Mouse (Mus musculus) adrenal gland, postnatal 14 days (tissue): ENCODE measurements around the gene Cbarp. TPM values are rescaled to one million over a fixed set of nuclear protein-coding genes. Genes with fewer than 3 reads are reported as not detected.

Experiments used
- DNase-seq: peaks from one replicate; pipeline ENCODE4 v3.0.0; 2021; ENCODE audit warnings: mixed read lengths
- total RNA-seq: library from RNA; stranded (reverse); gene quantifications from 2 replicates; pipeline ENCODE4 v1.2.3, GENCODE M21; 2021

Gene Cbarp
- total RNA-seq, 1 experiment from 2014 or later, result 137 TPM

DNA sequence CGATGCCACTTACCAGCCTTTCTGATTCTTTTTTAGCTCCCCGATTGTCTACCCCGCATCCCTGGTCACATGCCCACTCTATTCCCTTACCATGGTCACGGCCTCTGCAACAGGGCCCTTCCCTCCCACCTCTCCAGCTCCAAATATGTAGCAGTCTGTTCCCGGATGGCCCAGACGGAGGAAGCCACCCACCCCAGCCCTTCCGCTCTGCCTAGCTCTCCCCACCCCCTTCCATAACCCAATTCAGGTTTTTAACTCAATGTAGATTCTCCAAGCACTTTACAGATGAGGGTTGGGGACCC is 16.1 kb upstream of the Cbarp start:
- peak; percentile 49 for DNase-seq

DNA sequence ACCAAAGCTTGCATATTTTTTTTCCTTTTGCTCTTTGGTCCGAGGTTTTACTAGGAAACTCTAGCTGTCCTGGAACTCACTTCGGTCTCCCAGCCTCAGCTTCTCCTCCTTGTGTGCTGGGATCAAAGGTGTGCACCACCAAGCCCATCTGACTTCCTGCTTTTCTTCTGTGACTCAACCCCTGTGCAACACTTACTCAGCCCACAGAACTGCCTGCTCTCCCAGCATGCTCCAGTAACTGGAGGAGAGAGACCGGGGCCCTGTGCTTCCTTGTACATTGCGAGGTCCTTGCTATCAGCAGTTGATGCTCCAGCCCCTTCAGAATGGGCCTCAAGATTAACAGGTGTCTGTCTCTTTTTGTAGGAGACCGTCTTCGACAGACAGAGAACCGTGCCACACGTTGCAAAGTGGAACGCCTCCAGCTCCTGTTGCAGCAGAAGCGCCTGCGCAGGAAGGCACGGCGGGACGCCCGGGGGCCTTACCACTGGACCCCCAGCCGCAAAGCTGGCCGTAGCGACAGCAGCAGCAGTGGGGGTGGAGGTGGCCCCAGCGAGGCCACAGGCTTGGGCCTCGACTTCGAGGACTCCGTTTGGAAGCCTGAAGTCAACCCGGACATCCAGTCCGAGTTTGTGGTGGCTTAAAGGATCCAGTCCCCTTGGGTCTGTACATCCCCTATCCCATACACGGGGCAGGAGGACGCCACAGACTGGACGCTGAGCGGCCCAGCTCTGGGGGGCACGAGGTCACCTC is 15.5 kb upstream of the Cbarp start:
- DNase-seq, result no peak

DNA sequence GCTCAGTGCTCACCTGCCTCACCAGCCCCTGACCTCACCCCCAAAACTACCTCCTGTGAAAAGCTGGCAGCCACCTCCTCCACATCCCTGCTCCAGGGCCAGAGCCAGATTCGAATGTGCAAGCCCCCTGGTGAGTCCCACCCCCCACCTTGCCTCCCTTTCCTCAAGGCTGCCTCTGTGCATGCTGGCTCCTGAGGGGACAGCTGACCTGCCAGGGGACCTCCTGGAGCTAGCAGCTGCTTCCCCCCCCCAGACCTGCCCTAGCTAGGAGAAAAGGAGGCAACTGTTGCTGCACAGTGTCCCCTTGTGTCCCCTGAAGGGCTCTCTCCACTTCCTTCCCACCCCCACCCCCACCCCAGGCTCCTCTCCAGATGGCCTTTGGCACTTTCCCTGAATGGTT is 14.6 kb upstream of the Cbarp start:
- no peak for DNase-seq

DNA sequence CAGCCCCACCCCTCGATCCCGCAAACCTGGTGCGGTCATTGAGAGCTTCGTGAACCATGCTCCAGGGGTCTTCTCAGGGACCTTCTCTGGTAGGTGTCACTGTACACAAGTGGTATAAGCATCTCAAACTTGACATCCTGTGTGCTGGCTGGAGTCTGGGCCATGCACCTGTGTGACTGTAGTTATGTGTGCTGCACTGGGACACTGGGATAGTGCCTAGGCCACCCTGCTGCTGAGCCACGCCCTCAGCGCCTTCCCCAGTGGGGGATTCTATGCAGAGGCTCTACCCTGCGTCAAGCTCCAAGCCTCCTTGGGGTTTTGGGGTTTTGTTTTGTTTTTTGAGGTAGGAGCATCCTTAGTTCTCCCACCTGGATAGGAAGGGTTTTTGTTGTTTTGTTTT is 13.7 kb upstream of the Cbarp start:
- no peak for DNase-seq

DNA sequence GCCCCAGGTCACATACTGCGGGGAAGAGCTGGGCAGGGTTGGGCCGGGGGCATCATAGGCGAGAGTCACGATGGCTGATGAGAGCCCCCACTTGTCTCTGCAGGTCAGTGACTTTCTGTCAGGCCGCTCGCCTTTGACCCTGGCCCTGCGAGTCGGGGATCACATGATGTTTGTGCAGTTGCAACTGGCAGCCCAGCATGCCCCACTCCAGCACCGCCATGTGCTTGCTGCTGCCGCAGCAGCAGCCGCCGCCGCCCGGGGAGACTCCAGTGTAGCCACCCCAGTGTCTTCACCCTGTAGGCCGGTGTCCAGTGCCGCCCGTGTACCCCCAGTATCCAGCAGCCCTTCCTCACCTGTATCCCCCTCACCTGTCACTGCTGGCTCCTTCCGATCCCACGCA is 13.1 kb upstream of the Cbarp start:
- DNase-seq, result no peak

DNA sequence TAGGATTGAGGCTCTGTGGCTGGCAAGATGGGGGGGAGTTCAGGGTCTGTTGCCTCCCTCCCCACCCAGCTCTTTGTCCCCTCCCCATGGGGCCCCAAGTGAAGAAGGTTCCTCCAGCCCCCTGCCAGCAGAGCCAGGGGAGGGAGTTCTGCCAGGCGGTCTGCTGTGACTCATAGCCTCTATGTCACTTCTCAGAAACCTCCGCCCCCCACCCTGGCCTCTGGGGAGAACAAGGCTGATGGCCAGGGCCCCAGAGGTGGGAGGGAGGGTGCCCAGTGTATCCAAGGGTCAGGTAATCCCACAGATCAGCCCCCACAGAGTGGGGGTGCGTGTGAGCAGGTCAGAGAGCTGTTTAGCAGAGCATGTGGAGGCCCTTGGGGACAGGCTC is 12.2 kb upstream of the Cbarp start:
- DNase-seq, result peak; percentile 91

DNA sequence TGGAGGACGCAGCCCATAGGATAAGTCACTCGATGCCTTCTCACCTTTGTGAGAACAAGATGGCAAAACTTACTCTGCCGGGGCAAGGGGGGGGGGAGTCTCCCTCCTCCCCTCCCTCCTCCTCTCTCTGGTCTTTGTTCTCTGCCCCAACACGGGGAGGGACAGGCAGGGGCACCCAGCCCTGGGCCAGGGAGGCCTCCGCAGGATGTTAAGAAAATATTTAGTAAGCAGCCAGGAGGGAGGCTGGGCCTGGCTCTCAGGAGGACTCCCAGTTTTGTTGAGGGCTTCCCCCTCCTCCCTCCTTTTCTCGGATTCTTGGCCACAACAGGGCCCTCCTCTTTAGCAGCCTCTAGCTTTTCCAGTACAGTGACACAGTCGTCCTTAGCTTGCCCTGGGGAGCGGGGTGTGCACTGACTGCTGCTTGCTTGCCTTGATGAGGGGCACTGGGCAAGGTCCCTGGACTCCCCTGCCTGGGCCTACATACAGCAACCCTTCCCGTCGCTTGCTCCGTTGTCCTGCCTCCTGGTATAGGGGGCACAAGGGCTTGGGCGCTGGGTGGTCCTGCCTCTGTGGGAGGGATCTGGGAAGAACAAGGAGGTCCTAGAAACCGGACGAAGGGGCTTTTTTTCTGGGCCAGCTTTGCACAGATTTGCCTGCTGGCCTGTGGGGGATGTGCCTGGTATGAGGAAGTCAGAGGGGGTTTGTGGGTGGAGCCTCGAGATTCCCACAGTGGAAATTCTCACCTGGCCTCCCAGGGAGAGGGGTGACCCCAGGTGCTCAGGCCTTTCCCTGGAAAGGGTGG is 11.6 kb upstream of the Cbarp start:
- DNase-seq, result peak; percentile 78

DNA sequence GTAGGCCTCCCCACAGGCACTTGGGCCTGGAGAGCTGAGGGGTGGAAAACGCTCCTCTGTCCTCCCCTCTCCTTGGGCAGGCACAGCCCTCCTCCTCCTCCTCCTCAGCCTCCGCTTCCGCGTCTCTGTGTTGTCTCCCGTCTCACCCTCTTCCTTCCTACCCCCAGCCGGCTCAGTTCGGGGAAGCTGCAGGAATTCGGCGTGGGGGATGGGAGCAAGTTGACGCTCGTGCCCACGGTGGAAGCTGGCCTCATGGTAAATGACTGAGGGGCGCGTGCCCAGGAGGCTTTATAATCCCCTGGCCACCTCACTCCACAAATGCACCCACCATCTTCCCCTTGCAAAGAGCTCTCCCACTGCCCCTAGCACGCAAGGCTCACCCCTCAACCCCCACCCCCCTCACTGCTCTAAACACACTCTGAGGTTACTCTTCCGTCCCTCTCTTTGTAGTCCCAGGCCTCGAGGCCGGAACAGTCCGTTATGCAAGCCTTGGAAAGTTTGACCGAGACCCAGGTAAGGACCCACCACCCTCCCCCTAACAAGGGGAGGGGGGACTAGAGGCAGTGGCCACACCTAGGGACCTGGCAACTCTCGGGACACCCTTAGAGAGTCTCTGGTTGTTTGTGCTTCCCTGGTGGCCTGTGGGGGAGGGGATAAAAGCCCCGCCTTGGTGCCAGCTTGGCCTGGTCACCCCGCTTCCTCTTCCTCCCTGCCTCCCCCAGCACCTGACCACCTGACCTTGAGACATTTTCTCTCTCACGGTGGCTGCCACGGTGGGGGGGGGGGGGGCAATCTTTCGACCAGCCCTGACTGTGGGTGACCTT is 10.8 kb upstream of the Cbarp start:
- DNase-seq, result peak; percentile 83

DNA sequence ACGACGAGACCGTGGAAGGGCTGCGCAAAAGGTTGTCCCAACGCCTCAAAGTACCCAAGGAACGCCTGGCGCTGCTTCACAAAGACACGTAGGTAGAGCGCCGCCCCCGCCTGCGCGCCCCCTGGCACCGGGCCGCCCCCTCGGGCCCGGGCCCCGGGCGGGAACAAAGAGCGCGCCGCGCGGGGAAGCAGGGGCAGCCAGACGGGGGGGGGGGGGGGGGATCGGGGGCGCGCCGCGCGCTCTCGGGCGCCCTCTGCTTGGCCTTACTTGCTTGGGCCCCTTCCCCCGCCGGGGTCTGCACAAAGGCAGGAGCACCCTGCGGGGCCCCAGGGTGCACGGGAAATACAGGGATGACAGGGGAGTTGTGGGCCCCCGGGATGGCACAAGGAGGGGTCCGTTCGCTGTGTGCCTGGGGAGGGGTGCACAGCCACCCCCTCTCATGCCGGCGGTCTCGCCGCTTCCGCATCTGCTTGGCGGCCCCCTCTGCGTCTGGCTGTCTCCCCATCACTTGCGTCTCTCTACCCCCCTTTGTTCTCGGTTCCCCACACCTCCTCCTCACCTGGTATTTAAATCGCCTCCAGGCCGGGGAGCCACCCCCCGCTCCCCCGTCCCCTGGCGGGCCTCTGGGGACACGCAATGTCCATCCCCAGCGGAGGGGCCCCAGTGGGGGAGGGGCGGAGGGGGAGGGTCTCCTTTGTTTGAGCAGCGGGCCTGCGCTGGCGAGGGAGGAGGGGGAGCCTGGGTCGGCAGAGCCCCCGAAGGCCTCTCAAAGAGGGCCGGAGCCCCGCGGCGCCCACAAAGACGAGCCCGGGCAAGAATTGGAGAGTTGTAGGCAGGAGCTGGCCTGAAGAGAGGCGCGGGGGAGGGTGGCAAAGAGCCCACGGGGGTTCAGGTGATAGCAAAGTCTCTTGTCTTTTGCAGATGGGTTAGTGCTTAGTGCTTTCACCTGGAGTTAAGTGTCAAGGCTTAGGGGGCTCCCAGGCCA is 9.9 kb upstream of the Cbarp start:
- DNase-seq, result peak; percentile 75

DNA sequence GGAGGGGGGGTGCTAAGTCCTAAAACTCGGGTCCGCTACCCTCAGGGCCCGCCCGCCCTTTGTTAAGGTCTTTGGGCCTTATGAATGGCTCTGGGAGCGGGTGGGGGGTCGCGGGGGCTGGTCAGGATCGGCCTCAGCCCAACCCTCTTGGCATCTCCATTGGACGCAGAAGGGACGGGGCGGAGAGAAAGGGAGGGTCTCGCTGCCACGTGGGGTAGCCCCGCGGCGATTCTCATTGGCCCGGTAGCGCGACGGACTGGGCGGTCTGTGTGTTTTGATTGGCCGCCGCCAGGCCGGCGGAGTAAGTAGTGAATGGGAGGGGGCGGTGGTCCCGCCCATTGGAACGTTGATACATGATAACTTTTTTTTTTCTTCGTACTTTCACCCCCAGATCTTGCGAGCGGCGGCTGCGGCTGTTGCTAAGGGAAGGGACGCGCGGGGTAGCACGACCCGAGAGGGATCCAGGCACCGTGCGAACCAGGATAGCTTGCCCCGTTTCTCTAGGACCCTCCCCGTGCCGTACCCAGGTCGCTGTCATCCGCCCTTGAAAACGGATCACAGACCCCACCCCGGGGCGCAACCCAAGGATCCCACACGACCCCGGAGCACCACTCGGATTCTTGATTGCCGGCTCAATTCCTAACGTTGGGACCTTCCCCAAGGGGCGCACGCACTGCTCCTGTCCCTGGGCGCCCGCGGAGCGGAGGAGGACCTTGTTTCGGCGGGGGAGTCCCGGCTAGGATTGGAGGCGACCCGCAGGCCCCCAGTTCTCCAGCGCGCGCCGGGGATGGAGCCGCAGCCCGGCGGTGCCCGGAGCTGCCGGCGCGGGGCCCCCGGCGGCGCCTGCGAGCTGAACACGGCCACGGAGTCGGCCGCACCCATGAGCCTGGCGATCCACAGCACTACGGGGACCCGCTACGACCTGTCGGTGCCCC is 8.9 kb upstream of the Cbarp start:
- DNase-seq, result peak; percentile 99

DNA sequence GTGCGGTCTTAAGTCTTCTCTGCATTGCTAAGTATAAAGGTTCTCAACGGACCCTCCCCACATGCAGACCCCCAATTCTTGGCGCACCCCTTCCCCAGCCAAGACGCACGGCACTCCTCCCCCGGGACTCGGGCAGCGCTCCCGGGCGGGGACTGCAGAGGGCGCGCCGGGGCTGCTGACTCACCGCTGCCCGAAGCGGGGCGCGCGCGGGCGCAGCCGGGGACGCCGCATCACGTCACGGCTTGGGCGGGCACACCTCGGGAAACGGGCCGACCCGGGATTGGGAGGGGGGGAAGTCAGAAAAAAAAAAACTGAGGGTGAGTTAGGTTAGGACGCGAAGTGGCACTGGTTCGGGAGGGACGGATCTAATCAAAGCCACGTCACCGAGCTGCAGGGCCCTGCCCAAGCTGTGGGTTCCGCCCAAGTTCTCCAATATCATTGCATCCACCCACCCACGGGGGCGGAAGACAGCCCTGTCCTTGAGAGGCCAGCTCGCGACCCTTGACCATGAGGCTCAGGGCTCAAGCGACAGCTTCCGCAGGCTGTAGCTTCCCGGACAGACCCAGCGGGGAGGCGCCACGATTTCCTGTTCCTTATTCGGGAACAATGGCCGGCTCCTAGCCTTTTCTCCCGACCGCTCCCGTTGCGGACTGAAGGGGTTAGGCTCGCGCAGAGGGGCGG is 8.1 kb upstream of the Cbarp start:
- DNase-seq, result peak; percentile 98

DNA sequence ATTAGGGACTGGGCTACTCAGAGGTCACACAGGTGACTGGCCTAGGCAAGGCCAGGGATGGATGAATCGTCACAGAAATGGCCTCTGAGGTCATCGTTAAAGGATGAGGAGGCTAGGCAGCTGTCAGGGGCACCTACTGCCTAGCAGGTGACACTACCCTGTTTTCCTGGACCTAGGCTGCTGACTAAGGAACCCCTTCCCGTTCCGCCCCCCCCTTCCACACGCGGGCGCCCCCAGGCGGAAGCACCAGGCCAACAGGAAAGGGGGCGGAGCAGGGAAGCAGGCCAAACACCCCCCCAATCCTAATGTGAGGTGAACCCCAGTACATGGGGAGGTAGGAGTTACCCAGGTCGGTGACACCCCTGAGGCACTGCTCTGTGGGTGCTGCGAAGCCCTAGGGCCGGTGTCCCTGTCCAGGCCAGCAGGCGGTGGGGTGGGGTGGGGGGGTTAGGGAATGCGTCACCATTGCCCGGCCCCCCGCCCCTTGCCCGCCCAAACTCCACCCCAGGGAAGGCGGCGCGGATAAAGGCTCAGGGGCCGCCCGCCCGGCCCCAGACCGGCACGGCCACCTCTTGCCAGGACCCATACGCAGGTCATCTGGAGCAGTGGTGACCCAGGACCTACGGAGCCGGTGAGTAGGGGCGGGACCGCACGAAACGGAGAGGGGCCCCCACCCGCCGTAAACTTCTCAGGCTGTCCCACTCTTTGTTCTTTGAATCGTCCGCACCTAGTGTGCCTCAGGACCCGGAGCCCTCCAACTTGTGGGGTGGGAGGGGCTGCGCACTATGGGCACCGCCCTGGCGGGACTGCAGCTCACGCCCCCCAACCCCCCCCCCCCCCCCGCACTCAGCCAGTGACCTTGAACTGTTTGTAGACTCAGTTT is 7.3 kb upstream of the Cbarp start, which contains the start of gene Midn:
TSS of gene Midn (plus strand) at position 554 of the 883 bp plus-strand sequence.
- peak; percentile 93 for DNase-seq

DNA sequence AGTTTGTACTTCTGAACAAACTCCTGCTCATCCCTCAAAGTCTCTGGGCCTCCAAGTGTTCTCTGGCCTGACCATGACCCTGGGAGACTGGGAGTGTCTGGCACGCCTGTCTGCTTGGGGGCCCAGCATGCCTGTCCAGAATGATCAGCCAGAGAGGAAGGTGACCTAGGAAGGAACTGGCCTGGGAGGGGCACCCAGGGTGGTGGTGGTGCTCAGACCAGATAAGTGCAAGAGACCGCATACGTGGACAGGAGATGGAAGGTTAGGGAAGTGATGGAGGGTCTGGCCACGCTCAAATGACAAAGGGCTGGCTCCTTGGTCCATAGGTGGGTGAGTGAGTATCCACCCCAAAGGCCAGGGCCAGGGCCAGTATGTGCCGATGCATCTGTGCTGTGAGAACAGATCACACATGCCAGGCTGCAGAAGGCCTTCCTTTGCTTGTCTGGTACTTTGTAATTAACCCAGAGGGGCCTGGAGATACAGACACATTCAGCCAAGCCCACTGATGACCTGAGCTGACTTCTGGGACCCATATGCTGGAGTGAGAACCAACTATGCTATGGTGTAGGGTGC is 6.6 kb upstream of the Cbarp start:
- DNase-seq, result no peak

DNA sequence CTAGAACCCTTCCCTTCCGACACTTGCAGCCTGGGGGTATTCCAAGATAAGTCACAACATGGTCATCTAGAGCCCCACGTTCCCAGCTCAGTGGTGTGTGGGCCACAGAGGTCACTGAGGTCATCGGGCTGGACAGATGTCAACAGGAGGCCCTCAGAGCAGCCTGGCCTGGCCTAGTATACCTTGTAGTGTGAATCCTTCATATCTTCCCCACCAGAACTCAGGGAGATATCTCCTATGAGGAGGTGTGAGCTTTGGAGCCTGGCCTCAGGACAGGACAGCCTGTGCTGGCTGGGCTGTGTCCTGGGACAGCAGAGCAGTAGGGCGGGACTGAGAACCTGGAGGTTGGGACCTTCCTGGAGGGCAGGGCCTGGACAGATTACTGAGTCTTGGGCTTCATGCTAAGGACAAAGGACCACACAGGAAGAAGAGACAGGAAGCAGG is 6.0 kb upstream of the Cbarp start:
- DNase-seq, result peak; percentile 62

DNA sequence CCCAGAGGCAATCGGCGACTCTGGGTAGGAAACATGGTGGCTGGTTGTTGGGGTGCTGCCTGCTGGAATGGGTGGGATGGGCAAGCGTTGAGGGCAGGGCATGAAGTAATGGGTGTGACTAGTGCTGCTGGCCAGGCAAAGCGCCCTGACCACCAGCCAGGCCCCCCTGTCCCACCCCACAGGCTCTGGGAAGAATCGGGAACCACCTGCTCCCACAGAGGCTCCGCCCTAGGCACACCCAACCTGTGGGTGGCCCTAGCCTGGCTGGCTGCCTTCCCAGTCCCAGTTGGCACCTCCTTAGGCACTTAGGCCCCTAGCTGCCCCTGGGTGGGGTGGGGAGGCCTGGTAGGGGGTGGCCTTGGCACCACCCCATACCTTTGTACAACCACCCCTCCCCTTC is 5.3 kb upstream of the Cbarp start:
- peak; percentile 71 for DNase-seq

DNA sequence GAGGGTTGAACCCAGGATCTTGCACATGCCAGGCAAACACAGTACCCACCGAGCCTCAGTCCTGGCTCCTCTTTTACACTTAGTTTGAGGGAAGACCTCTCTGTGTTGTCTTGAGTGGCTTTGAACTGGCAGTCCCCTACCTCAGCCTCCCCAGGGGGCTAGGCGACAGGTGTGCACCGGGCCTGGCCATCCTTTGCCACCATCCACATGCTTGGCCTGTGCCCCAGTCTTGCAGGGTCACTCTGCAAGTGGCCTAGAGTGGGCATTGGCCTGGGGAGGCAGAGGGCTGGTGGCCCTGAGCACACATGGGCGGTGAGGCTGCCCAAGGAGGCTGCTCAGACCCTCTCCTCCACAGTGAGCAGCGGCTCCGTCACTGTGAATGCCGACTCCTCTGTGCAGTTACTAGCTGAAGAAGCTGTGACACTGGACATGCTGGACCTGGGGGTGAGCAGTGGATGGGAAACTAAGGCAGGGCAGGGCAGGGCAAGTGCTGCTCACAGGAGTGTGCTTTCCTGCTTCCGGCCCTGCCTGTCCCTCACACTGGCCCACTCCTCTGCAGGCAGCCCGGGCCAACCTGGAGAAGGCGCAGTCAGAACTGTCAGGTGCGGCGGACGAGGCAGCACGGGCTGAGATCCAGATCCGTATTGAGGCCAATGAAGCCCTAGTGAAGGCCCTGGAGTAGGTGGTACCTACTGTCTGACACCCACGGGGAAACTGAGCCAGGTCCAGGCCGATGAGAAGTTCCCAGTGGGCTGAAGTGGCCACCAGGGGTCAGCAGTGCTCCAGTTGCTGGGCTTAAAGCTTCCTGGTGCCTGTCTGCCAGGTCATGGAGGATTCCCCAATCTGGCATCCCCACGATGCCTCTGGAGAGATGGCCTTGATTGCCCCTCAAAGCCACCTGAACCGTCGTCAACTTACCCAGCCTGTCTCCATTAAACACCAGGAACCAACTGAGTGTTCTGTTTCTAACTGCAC is 4.5 kb upstream of the Cbarp start:
- peak; percentile 85 for DNase-seq

DNA sequence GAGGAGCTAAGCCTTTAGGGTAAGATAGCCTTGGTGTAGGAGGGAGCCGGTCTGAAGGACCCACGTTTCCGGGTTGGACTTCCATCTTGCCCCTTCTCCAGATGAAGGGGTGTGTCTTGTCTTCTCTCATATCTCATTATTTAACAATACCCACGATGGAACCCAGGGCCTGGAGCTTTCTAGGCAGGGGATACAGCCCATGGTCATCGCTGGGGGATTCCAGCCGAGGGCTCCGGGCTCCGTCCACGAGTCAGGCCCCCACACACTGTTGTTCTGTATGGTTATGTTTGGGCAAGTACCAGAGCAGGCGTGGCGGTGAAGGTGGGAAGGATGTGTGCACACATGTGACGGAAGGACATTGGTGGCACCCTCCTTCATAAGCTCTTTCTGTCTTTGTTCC is 3.5 kb upstream of the Cbarp start:
- DNase-seq, result no peak
